Mouse (Mus musculus): Measurements from ENCODE around the gene Grip1. TPM values are rescaled to one million over a fixed set of nuclear protein-coding genes. Genes with fewer than 3 reads are reported as not detected.

The Grip1 gene
- polyA plus RNA-seq, 1 experiment from 2014 or later = 18.5 TPM

DNA sequence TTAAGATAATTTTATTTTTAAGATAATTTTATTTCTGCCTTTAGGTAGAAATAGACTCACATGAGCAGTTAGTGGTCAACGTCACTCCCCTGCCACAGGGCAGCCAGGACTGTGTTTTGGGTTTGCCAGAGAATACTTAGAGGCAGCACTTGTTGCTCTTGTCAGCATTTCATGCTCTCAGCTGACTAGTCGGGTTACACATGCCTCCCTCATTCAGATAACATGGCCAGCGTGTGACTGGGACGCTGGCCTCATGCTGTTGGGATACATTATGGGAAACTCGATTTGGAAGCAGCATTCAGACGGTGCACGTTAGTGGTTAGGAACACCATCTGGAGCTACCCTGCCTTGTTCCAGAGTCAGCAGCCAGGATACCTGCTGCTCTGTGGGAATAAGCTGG is 453.2 kb downstream of the Grip1 start:
- DNase-seq (ENCODE audit: low spot score) = no peak
- no peaks in the 10 kb centered on the region for H3K36me3 ChIP-seq (replicated peaks; ENCODE audit: control insufficient read depth, insufficient read depth)
- H3K27me3 ChIP-seq (ENCODE audit: control insufficient read depth, insufficient read depth, low read length) = no peaks in the 10 kb centered on the region
- H3K27ac ChIP-seq = no peak overlapping the region; the same call in 1 of the 2 replicates
- H3K4me3 ChIP-seq (replicated peaks; ENCODE audit: low read length) = no peak overlapping the region
- 0 out of 2 replicates have a peak, but pooled peaks have one; percentile 31 for ATAC-seq (ENCODE audit: low FRiP score)
- H3K4me1 ChIP-seq (replicated peaks; ENCODE audit: control insufficient read depth, insufficient read depth, low read length) = no peaks in the 10 kb centered on the region
- WGBS = 59% methylated on average over 7 of the region's 7 CpGs
- no peak overlapping the region for H3K4me2 ChIP-seq (replicated peaks)
- H3K9me3 ChIP-seq (ENCODE audit: control insufficient read depth, low read length) = no peaks in the 10 kb centered on the region
- H3K9ac ChIP-seq = no peak overlapping the region

DNA sequence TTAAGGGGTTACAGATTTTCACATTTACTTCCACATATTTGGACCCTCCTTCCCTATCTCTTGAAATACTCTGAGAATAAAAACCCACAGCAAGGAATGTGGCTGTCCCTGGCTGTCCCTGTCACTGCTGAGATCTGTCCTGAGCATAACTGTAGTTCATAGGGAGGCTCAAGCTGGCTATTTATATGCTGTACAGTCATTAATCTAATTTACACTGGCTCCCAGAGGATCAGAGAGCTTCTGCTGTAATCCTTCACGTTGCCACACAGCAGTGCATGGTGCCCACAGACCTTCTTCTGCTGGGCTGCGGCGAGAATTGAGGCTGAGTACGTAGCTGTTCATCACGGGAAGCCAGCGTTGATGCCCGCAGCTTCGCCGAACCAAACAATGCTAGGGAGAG is 464.4 kb downstream of the Grip1 start:
- H3K4me3 ChIP-seq (replicated peaks; ENCODE audit: low read length) = no peak overlapping the region
- 62% methylated on average over 9 of the region's 9 CpGs for whole genome bisulfite sequencing
- ATAC-seq (ENCODE audit: low FRiP score) (peak; percentile 24; the same call in 1 of the 2 replicates), DNase-seq (ENCODE audit: low spot score) (peak; percentile 26)
- H3K36me3 ChIP-seq (replicated peaks; ENCODE audit: control insufficient read depth, insufficient read depth) = no peaks in the 10 kb centered on the region
- no peak overlapping the region for H3K27ac ChIP-seq
- H3K9ac ChIP-seq = no peak overlapping the region
- H3K9me3 ChIP-seq (ENCODE audit: control insufficient read depth, low read length) = no peaks in the 10 kb centered on the region
- H3K4me1 ChIP-seq (replicated peaks; ENCODE audit: control insufficient read depth, insufficient read depth, low read length) = no peaks in the 10 kb centered on the region
- no peaks in the 10 kb centered on the region for H3K27me3 ChIP-seq (ENCODE audit: control insufficient read depth, insufficient read depth, low read length)
- H3K4me2 ChIP-seq (replicated peaks) = no peak overlapping the region

DNA sequence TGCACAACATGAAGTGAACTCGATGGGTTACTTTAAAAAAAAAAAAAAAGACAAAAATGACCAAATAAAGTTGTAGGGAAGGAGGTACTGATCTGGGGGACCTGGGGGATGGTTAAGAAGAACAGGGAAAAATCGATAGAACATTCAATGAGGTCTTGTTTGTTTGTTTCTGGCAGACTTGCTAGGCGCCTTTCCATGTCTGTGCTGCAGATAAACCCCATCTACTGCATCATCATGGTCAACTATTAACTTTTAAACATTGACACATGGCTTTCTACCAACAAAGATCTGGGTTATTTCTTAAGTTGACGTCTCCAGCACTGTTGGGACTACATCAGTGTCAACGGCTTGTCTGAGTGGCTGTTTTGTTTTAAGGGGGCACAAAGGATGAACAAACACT is 474.3 kb downstream of the Grip1 start:
- Histone ChIP-seq H3K9me3 (ENCODE audit: control insufficient read depth, low read length) (no peaks in the 10 kb centered on the region), H3K27ac (no peak overlapping the region), H3K9ac (no peak overlapping the region), H3K4me2 (replicated peaks) (no peak overlapping the region), H3K4me3 (replicated peaks; ENCODE audit: low read length) (no peak overlapping the region), H3K36me3 (replicated peaks; ENCODE audit: control insufficient read depth, insufficient read depth) (no peaks in the 10 kb centered on the region; the same call in none of the 2 replicates), H3K27me3 (ENCODE audit: control insufficient read depth, insufficient read depth, low read length) (no peaks in the 10 kb centered on the region), H3K4me1 (replicated peaks; ENCODE audit: control insufficient read depth, insufficient read depth, low read length) (no peaks in the 10 kb centered on the region; the same call in 1 of the 2 replicates)
- 94% methylated on average over 5 of the region's 5 CpGs for WGBS
- DNase-seq (ENCODE audit: low spot score) (no peak), ATAC-seq (ENCODE audit: low FRiP score) (no peak)

GRCm38 (mm10) chr10:119928921-119929320 is 475.3 kb downstream of the Grip1 start:
- no peak overlapping the region for H3K4me3 ChIP-seq (replicated peaks; ENCODE audit: low read length)
- DNase-seq (ENCODE audit: low spot score) (no peak), ATAC-seq (ENCODE audit: low FRiP score) (no peak)
- no peaks in the 10 kb centered on the region for H3K9me3 ChIP-seq (ENCODE audit: control insufficient read depth, low read length)
- no peaks in the 10 kb centered on the region; the same call in 1 of the 2 replicates for H3K4me1 ChIP-seq (replicated peaks; ENCODE audit: control insufficient read depth, insufficient read depth, low read length)
- no peak overlapping the region for H3K4me2 ChIP-seq (replicated peaks)
- H3K27me3 ChIP-seq (ENCODE audit: control insufficient read depth, insufficient read depth, low read length) = no peaks in the 10 kb centered on the region
- no peak overlapping the region for H3K9ac ChIP-seq
- H3K27ac ChIP-seq = no peak overlapping the region
- 91% methylated on average over 2 of the region's 2 CpGs for WGBS
- no peaks in the 10 kb centered on the region; the same call in none of the 2 replicates for H3K36me3 ChIP-seq (replicated peaks; ENCODE audit: control insufficient read depth, insufficient read depth)

GRCm38 (mm10) chr10:119932794-119933193 is 479.2 kb downstream of the Grip1 start:
- Histone ChIP-seq H3K4me2 (replicated peaks) (no peak overlapping the region), H3K4me1 (replicated peaks; ENCODE audit: control insufficient read depth, insufficient read depth, low read length) (no peaks in the 10 kb centered on the region), H3K9me3 (ENCODE audit: control insufficient read depth, low read length) (no peaks in the 10 kb centered on the region), H3K36me3 (replicated peaks; ENCODE audit: control insufficient read depth, insufficient read depth) (no peaks in the 10 kb centered on the region; the same call in none of the 2 replicates), H3K9ac (no peak overlapping the region), H3K4me3 (replicated peaks; ENCODE audit: low read length) (no peak overlapping the region), H3K27ac (no peak overlapping the region), H3K27me3 (ENCODE audit: control insufficient read depth, insufficient read depth, low read length) (no peaks in the 10 kb centered on the region)
- no peak for ATAC-seq (ENCODE audit: low FRiP score)
- 74% methylated on average over 4 of the region's 4 CpGs for WGBS
- DNase-seq (ENCODE audit: low spot score) = no peak

- H3K9me3 ChIP-seq (ENCODE audit: control insufficient read depth, low read length) = no peaks in the 10 kb centered on the region
- H3K27ac ChIP-seq = no peak overlapping the region
- 95% methylated on average over 5 of the region's 5 CpGs for WGBS
- H3K27me3 ChIP-seq (ENCODE audit: control insufficient read depth, insufficient read depth, low read length) = no peaks in the 10 kb centered on the region
- H3K4me3 ChIP-seq (replicated peaks; ENCODE audit: low read length) = no peak overlapping the region
- no peak overlapping the region for H3K9ac ChIP-seq
- DNase-seq (ENCODE audit: low spot score) (no peak), ATAC-seq (ENCODE audit: low FRiP score) (no peak)
- H3K36me3 ChIP-seq (replicated peaks; ENCODE audit: control insufficient read depth, insufficient read depth) = no peaks in the 10 kb centered on the region; the same call in none of the 2 replicates
- no peak overlapping the region for H3K4me2 ChIP-seq (replicated peaks)
- no peaks in the 10 kb centered on the region for H3K4me1 ChIP-seq (replicated peaks; ENCODE audit: control insufficient read depth, insufficient read depth, low read length)
Measured at GRCm38 (mm10) chr10:119933362-119933761, 479.7 kb downstream of the Grip1 start.

DNA sequence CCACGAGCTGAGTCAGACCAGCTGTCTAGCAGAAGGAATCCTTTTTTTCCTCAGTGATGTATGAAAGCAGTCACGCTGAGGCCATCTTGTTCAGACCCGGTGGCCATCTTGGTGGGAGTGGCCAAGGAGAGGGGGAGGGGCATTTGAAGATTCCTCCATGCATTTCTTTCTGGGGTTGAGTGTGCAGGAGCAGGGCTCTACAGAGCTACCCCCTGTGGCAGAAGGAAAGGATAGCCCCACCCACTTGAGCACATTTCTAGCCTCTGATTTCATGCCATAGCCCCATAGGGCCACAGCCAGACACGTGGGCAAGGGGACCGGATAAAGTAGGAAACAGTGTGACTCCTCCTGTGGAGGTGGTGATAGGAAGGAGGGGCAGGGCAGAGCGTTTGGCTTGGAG is 481.6 kb downstream of the Grip1 start:
- Histone ChIP-seq H3K9me3 (ENCODE audit: control insufficient read depth, low read length) (no peaks in the 10 kb centered on the region), H3K4me3 (replicated peaks; ENCODE audit: low read length) (no peak overlapping the region), H3K27ac (no peak overlapping the region), H3K27me3 (ENCODE audit: control insufficient read depth, insufficient read depth, low read length) (no peaks in the 10 kb centered on the region), H3K9ac (no peak overlapping the region), H3K4me1 (replicated peaks; ENCODE audit: control insufficient read depth, insufficient read depth, low read length) (no peaks in the 10 kb centered on the region), H3K36me3 (replicated peaks; ENCODE audit: control insufficient read depth, insufficient read depth) (no peaks in the 10 kb centered on the region; the same call in none of the 2 replicates), H3K4me2 (replicated peaks) (no peak overlapping the region)
- ATAC-seq (ENCODE audit: low FRiP score) = no peak
- no peak for DNase-seq (ENCODE audit: low spot score)
- WGBS = 84% methylated on average over 6 of the region's 6 CpGs

DNA sequence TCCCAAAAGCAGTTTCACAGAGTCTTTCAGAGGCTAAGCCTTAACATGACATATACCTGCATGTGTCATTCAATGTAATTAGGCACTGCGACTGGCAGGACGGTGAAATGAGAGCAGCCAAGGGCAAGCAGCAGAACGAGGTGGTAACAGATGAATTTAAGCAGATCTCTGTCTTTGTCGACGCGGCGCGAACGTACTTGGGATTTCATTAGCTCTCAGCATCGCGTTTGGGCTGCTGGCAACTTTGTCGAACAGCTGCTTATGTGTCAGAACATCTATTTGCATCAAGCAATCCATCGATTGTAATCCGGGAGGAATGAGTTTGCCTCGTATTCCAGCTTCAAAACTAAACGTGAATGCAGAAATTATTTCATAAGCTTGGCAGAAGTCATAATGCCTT is 483.9 kb downstream of the Grip1 start:
- no peak for DNase-seq (ENCODE audit: low spot score)

GRCm38 (mm10) chr10:119943906-119944305 is 490.3 kb downstream of the Grip1 start:
- H3K36me3 ChIP-seq (replicated peaks; ENCODE audit: control insufficient read depth, insufficient read depth) = 0 out of 2 replicates have a peak, but pooled peaks cover 3% of the 10 kb centered on the region
- H3K4me1 ChIP-seq (replicated peaks; ENCODE audit: control insufficient read depth, insufficient read depth, low read length) = 0 out of 2 replicates have a peak, but pooled peaks cover 3% of the 10 kb centered on the region
- ATAC-seq (ENCODE audit: low FRiP score) (no peak), DNase-seq (ENCODE audit: low spot score) (no peak)
- H3K9ac ChIP-seq = no peak overlapping the region
- H3K4me3 ChIP-seq (replicated peaks; ENCODE audit: low read length) = no peak overlapping the region
- no peak overlapping the region for H3K27ac ChIP-seq
- no peaks in the 10 kb centered on the region for H3K27me3 ChIP-seq (ENCODE audit: control insufficient read depth, insufficient read depth, low read length)
- 69% methylated on average over 8 of the region's 8 CpGs for WGBS
- H3K4me2 ChIP-seq (replicated peaks) = no peak overlapping the region
- no peaks in the 10 kb centered on the region for H3K9me3 ChIP-seq (ENCODE audit: control insufficient read depth, low read length)

More for the DNA sequence above, 483.9 kb downstream of the Grip1 start:
- WGBS = 71% methylated on average over 16 of the region's 16 CpGs
- Histone ChIP-seq H3K27ac (no peak overlapping the region), H3K4me3 (replicated peaks; ENCODE audit: low read length) (no peak overlapping the region), H3K27me3 (ENCODE audit: control insufficient read depth, insufficient read depth, low read length) (no peaks in the 10 kb centered on the region), H3K4me1 (replicated peaks; ENCODE audit: control insufficient read depth, insufficient read depth, low read length) (no peaks in the 10 kb centered on the region), H3K9ac (no peak overlapping the region), H3K36me3 (replicated peaks; ENCODE audit: control insufficient read depth, insufficient read depth) (no peaks in the 10 kb centered on the region), H3K4me2 (replicated peaks) (0 out of 2 replicates have a peak overlapping the region, but pooled peaks have one; percentile 4), H3K9me3 (ENCODE audit: control insufficient read depth, low read length) (no peaks in the 10 kb centered on the region)
- ATAC-seq (ENCODE audit: low FRiP score) = no peak

DNA sequence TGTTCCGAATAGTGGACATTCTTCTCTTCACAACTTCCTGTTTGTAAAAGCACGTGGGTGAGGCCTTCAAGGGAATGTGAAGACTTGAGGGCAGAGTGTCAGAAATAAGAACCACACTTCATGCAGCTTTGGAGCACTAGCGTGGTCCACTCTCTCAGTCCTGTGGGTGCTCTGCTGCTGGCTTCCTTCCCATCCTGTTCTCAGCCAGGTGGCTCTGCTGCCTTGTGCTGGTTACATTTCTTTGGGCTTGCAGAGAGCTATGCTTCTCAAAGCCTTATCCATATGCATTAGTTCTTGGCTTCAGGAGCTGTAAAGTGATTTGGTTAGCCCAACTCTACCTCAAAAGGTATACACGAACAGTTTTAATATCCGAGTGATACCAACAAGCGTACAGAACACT is 497.8 kb downstream of the Grip1 start:
- Histone ChIP-seq H3K9me3 (ENCODE audit: control insufficient read depth, low read length) (no peaks in the 10 kb centered on the region), H3K27ac (no peak overlapping the region)

More for the DNA sequence above, 497.8 kb downstream of the Grip1 start:
- H3K4me1 ChIP-seq (replicated peaks; ENCODE audit: control insufficient read depth, insufficient read depth, low read length) = peaks cover 6% of the 10 kb centered on the region; the same call in 1 of the 2 replicates
- 0 out of 2 replicates have a peak, but pooled peaks cover 3% of the 10 kb centered on the region for H3K36me3 ChIP-seq (replicated peaks; ENCODE audit: control insufficient read depth, insufficient read depth)
- H3K4me2 ChIP-seq (replicated peaks) = no peak overlapping the region
- H3K4me3 ChIP-seq (replicated peaks; ENCODE audit: low read length) = no peak overlapping the region
- 90% methylated on average over 6 of the region's 6 CpGs for WGBS
- DNase-seq (ENCODE audit: low spot score) (no peak), ATAC-seq (ENCODE audit: low FRiP score) (no peak)
- no peaks in the 10 kb centered on the region for H3K27me3 ChIP-seq (ENCODE audit: control insufficient read depth, insufficient read depth, low read length)
- H3K9ac ChIP-seq = no peak overlapping the region

Measured in hindbrain, embryonic 14.5 days (tissue).